Mouse (Mus musculus): ENCODE data around the gene Rbpjl.

Rbpjl gene

GRCm38 (mm10) chr2:164429881-164430615 lies 27.1 kb downstream of the Rbpjl start:
- no peak for DNase-seq (ENCODE audit: low spot score)

- DNase-seq (ENCODE audit: low spot score): no peak
These were observed 27.8 kb downstream of the Rbpjl start for GRCm38 (mm10) chr2:164430697-164431096.

DNA sequence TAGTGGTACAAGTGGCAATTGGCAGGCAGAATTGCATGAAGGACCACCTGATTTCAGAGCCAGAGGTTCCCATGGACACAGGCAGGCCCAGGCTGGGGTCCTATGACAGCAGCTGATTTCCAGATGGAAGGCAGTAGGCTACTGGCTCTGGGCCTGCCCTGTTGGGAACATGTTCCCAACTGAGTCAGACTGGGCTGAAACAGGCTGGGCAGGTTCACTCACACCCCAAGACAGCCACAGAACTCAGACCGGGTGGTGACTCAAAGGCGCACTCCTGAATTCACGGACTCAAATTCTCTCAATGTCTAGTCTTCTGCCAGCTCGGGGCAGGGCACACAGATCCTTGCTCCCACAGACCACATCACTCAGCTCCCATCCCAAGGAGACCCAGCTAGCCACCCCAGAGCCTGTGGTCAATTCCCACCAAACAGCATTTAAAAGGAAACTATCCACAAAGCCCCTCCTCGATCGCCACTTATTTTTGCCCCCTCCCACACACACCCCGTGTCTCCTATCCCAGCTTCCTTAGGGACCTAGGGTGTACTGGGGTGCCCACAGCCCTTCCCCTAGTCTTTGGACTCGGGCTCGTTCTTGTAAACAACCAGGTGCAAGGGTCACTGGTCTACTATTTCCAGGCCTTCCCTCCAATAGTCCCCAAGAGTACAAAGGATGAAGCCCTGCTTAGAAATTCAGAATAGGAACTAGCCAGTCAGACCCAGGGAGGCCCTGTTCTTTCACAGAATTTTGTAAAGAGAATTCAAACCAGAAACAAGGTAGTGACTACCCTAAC lies 28.9 kb downstream of the Rbpjl start:
- no peak for DNase-seq (ENCODE audit: low spot score)

DNA sequence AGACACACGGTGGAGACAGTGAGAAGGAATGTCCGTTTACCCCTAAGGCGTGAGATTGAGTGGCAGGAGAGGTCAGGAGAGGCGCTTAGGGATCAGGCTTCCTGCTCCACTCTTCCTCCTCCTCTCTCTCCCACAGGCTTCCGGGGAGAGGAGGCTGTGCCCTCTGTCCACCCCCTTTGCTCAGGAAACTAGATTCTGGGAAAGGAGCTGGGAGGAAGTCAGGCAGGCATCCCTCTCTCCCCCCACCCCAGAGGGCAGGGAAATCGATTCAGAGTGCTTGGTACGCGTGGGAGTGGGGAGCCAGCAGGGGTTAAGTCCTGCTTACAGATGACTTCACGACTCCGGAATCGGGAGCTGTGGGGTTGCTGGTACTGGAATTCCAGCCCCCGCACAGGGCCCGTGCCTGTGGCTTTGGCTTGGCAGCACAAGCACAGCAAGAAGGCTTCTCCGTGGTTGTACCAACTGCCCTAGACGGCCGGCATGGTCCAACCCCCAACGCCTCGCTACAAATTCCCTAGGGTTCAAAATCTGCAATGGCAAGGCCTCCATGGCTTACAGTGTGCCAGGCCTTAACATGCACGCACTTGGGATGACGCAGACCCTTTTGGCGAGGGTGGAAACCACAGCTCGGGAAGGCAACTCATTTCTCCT lies 29.7 kb downstream of the Rbpjl start:
- DNase-seq (ENCODE audit: low spot score): peak; percentile 75

- no peak for DNase-seq (ENCODE audit: low spot score)
These were observed 30.4 kb downstream of the Rbpjl start for GRCm38 (mm10) chr2:164433278-164433895.

DNA sequence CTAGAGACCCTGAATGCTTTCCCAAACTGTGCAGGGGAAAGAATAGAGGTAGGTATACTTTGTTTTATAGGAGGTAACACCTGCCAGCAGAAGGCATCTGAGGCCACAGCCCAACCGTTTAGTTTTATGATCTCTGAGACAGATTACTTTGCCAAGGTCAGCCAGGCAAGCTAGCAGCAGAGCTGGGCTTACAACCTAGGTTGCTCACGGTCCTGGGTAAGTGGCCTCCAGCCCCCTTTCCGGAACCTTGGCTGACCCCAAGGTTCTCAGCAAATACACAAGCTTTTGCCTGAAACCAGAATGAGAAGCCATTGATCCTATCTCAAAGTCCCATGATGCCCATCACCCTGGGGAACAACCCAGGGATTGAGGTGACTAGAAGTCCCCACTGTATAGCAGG lies 31.7 kb downstream of the Rbpjl start:
- no peak for DNase-seq (ENCODE audit: low spot score)

DNA sequence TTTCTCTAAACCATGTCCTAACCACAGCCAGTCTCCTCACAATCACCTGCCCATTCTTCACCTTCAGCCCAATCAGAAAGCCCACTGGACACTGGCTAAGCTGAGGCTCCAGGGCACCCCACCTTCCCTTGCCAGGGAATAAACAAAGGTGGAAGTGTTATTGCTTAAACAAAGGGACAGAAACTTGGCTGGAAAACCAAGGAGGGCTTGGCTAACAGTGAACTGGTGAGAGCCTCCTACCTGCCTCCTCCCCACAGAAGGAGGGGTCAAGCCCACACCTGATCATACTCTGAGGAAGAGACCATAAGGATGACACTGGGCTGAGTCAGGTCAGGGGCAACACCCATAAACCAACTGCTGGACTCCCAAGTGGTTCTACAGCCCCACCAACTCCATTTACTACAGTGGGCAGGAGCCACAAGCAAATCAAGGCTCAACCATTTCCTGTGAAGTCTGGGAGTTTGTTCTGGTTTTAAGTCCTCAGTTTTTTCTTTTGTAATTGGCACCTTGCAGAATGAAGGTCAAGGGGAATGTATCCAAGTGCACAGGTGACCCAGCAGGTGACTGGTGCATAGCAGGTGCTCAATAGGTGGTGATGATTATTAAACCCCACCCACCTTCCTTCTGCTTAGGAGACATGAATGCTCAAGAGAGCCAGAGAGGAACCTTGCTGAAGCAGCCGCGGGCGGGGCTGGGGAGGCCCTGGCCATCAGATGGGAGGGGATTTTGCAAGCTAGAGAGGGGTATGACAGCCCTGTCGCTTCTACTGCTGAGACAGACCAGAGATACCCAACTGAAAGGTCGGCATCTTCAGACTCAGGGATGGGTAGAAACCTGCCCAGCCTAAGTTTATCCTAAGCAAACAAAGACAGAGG lies 32.5 kb downstream of the Rbpjl start:
- DNase-seq (ENCODE audit: low spot score): no peak

DNA sequence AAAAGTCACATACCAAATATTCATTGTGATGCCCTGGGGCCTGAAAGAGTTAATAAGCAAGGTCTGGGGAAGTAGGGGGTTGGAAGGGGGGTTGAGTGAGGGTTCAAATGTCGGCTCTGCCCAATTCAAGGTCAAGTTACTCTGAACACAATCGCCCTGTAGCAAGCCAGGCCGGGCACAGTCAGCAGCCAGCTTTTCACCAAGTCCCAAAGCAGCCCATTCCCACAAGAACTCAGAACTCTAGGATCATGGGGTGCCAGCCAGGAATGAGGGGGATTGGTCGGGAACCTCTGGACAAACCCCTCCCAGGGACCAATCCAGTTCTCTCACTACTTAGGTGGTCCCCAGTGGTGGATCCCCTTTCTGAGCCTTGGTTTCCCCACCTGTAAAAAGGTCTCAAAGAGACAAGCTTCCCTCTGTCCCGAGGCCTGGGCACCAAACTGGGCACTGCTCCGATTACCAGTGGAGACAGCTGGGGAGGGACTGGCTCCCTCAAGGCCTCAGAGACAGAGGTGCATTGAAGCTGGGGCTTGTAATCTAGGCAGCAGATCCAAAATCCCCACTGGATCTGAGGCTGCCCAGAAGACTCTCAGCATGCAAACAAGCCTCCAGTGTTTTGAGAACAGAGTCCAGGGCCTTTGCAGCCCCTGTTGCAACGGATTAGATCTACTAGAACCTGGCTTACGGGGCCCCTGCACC lies 33.4 kb downstream of the Rbpjl start:
- DNase-seq (ENCODE audit: low spot score): no peak

DNA sequence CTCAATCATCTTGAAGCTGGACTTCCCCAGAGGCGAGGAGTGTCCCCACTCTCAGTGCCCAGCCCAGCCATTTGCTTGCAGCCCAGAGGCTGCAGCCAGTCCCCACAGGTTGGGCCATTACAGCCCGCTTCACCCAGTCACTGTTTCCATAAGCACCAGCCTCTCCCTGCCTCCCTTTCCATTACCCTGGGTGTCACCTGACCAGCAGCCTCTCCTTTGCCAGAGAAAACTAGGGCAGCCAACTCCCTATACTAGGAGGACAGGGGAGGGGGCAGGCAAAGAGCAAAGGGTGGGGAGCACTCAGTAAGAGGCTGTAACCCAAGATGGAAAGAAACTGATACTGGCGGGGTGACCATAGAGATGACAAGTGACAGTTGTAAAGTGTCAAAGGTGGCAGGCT lies 34.0 kb downstream of the Rbpjl start:
- DNase-seq (ENCODE audit: low spot score): no peak

DNA sequence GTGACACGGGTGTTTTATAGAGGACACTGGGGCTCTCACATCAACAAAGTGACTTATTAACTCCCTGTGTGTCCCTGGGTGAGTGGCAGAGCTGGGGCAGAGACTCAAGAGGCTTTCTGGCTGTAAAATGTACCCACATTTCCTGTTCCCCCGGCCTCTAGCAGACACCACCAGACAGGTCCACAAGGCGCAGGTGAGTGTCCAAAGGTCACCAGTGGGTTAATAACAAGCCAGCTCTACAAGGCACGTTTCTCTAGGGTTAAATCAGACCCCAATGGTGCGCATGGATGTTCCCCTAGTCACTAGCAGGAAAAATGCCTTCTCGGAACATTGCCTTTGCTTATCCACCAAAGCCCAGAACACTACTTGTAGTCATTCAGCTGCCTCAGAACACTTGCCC lies 34.8 kb downstream of the Rbpjl start:
- no peak for DNase-seq (ENCODE audit: low spot score)

GRCm38 (mm10) chr2:164438257-164438656 lies 35.3 kb downstream of the Rbpjl start:
- DNase-seq (ENCODE audit: low spot score): no peak

DNA sequence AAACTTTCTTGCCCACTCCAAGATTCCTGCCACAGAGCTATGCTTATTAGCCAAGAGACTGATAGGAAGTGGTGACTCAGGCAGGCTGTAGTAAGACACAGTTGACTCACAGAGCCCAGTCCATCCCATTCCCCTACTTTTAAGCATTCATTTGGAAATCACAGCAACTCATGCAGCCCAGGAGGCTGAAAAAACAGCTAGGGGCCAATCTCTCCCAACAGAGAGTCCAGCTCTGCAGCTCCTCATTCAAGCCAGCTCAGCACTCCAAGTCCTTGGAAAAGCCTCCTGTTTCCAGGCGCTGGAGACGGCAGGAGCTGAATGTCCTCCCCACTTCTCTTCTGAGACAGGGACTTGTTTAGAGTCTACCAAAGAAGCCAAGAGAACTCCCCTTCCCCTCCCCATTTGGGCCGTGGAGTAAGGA lies 36.1 kb downstream of the Rbpjl start:
- no peak for DNase-seq (ENCODE audit: low spot score)

DNA sequence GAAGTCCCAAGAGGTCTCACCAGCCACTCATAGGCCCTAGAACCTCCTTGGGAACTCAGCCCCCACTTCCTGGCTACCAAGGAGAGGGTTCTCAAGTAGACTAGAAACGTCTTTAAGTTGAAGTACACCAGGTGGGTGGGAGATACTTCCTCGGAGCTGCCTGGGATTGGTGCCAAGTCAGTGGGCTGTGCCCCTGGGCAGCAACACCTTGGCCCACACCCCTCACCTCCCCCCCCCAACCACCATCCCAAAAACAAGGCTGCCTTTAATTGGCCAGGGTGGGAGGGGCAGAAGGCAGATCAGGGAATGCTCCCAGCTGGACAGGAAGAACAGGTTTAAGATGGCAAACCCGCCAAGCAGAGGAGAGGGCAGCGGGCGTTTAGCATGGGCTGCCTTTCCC lies 37.4 kb downstream of the Rbpjl start:
- no peak for DNase-seq (ENCODE audit: low spot score)

DNA sequence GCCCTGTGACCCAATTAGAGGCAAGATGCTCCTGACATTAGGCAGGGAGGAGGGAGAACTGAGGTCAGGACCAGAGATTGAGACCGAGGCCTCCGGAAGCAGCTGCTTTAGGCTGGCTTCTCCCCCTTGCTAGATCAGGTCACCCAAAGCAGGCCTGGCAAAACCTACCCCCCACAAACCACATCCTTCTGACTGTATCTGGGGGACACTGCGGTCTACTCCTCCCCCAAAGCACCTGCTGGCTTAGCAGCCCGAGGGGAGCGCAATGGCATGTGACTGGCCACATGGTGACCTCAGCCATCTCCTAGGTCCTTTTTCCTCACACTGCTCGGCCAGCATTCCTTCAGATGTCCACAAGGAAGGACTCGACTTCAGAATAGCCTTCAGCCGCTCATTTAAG lies 38.2 kb downstream of the Rbpjl start:
- DNase-seq (ENCODE audit: low spot score): no peak

GRCm38 (mm10) chr2:164441731-164442130 lies 38.8 kb downstream of the Rbpjl start:
- no peak for DNase-seq (ENCODE audit: low spot score)

GRCm38 (mm10) chr2:164442315-164443050 lies 39.5 kb downstream of the Rbpjl start:
- peak; percentile 71 for DNase-seq (ENCODE audit: low spot score)

DNA sequence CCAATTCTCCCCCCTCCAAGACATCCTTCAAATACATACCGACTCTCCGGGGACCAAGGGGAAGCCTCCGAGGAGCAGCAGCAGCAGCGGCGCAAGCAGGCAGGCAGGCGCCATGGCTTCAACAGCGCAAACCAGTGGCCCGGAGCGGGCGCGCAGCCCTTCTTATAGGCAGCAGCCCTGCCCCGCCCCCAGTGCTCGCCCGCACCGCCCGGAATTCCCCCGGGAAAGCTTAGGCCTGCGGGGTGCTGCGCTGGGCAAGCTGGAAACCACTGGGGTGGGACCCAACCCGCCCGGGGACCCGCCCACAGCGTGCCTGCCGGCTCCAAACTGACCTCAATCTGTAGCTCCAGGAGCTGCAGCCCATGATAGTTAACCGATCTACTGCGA lies 40.1 kb downstream of the Rbpjl start:
- peak; percentile 93 for DNase-seq (ENCODE audit: low spot score)

GRCm38 (mm10) chr2:164443460-164444000 lies 40.6 kb downstream of the Rbpjl start, which contains the start of gene Sdc4:
TSS of gene Sdc4 (minus strand) at chr2:164443887.
- DNase-seq (ENCODE audit: low spot score): no peak

DNA sequence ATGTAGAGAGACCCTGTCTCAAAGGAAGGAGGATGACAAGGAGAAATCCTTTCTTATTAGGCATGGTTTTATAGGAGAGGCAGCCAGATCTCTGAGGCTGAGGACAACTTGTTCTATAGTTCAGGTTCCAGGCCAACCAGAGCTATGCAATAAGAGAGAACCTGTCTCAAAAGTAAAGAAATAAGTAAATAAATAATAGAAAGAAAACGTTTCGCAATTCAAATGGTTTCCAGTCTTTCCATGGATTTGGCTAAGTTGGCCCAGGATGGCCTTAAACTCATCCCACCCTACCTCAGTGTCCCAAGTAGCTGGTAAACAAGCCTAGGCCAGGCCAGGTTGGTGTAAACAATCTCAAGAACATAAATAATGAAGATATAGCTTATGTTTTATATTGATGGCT lies 41.8 kb downstream of the Rbpjl start:
- no peak for DNase-seq (ENCODE audit: low spot score)

Data from testis, postnatal 10 days (tissue).